ENCODE assay signal across 8 mouse cellular contexts in genomic region chr16:97670131-97671038, GRCm38 (mm10). TPM values are rescaled to one million over a fixed set of nuclear protein-coding genes. Genes with fewer than 3 reads are reported as not detected.
A peak's percentile ranks its signal among the peaks of the same experiment; 100 is the strongest.
DNase-seq lines count a peak whose midpoint lies in the region; ATAC-seq and TF ChIP-seq lines count a peak whose summit lies in the region.

No protein-coding gene starts in this region.

- H3K36me3 ChIP-seq in kidney, embryonic 14.5 days (ENCODE audit: control insufficient read depth, insufficient read depth, low read length): no peaks in the 10 kb centered on the region
- no peaks in the 10 kb centered on the region for H3K36me3 ChIP-seq in kidney, adult 2 months (ENCODE audit: control insufficient read depth, insufficient read depth, low read length)
- no peaks in the 10 kb centered on the region for H3K36me3 ChIP-seq in lung, postnatal 0 days (ENCODE audit: insufficient read depth, low read length)
- no peaks in the 10 kb centered on the region for H3K36me3 ChIP-seq in midbrain, embryonic 11.5 days (ENCODE audit: control insufficient read depth, insufficient read depth, low read length)

- TF ChIP-seq POLR2A in kidney, adult 2 months (IDR thresholded peaks at IDR 0.05; ENCODE audit: low read depth, low read length): no peak

- 68% methylated on average over 8 of the region's 8 CpGs for WGBS in kidney, embryonic 14.5 days
- WGBS in kidney, adult 2 months: 65% methylated on average over 8 of the region's 8 CpGs
- WGBS in lung, postnatal 0 days: 63% methylated on average over 8 of the region's 8 CpGs
- 82% methylated on average over 8 of the region's 8 CpGs for WGBS in midbrain, embryonic 11.5 days

- no peak overlapping the region for H3K27ac ChIP-seq in kidney, embryonic 14.5 days (ENCODE audit: low read depth, low read length)
- H3K27ac ChIP-seq in kidney, adult 2 months (ENCODE audit: insufficient read depth, low read depth, low read length): no peak overlapping the region
- no peak overlapping the region for H3K27ac ChIP-seq in lung, postnatal 0 days (ENCODE audit: low read length)
- no peak overlapping the region for H3K27ac ChIP-seq in midbrain, embryonic 11.5 days (ENCODE audit: low read depth, low read length)

- no peaks in the 10 kb centered on the region for H3K27me3 ChIP-seq in kidney, embryonic 14.5 days (ENCODE audit: control insufficient read depth, insufficient read depth, low read length)
- no peaks in the 10 kb centered on the region for H3K27me3 ChIP-seq in kidney, adult 2 months (replicated peaks; ENCODE audit: control insufficient read depth, insufficient read depth, low read length)
- H3K27me3 ChIP-seq in lung, postnatal 0 days (replicated peaks; ENCODE audit: insufficient read depth, low read length): no peaks in the 10 kb centered on the region
- no peaks in the 10 kb centered on the region for H3K27me3 ChIP-seq in midbrain, embryonic 11.5 days (ENCODE audit: control insufficient read depth, insufficient read depth, low read length)

- no peak for ATAC-seq in kidney, embryonic 14.5 days (ENCODE audit: low FRiP score, low TSS enrichment)
- ATAC-seq in lung, postnatal 0 days: peak; percentile 82
- ATAC-seq in midbrain, embryonic 11.5 days (ENCODE audit: low FRiP score): no peak

- TF ChIP-seq CTCF in kidney, adult 2 months (conservative IDR thresholded peaks at IDR 0.05; ENCODE audit: insufficient read depth, insufficient read length, low read depth, low read length): peak; percentile 74
- peak; percentile 72 for TF ChIP-seq CTCF in lung, postnatal 0 days (IDR thresholded peaks at IDR 0.05)

- H3K4me2 ChIP-seq in kidney, embryonic 14.5 days (replicated peaks; ENCODE audit: low read depth, low read length): no peak overlapping the region
- H3K4me2 ChIP-seq in lung, postnatal 0 days (replicated peaks; ENCODE audit: low read depth, low read length): no peak overlapping the region
- no peak overlapping the region for H3K4me2 ChIP-seq in midbrain, embryonic 11.5 days

- no peak overlapping the region for H3K9ac ChIP-seq in kidney, embryonic 14.5 days (ENCODE audit: low read depth, low read length)
- H3K9ac ChIP-seq in lung, postnatal 0 days (replicated peaks; ENCODE audit: low read depth): no peak overlapping the region
- no peak overlapping the region for H3K9ac ChIP-seq in midbrain, embryonic 11.5 days (ENCODE audit: low read length)

- no peaks in the 10 kb centered on the region for H3K4me1 ChIP-seq in kidney, embryonic 14.5 days (ENCODE audit: control insufficient read depth, insufficient read depth, low read length)
- H3K4me1 ChIP-seq in kidney, adult 2 months (ENCODE audit: control insufficient read depth, insufficient read depth, low read length): 0 out of 2 replicates have a peak, but pooled peaks cover 2% of the 10 kb centered on the region
- no peaks in the 10 kb centered on the region for H3K4me1 ChIP-seq in lung, postnatal 0 days (ENCODE audit: insufficient read depth, low read depth, low read length)
- H3K4me1 ChIP-seq in midbrain, embryonic 11.5 days (ENCODE audit: control insufficient read depth, insufficient read depth, low read length): no peaks in the 10 kb centered on the region

- DNase-seq in kidney, adult 11 months: peak; percentile 54
- peak; percentile 18 for DNase-seq in cerebellum, adult 11 months
- peak; percentile 58 for DNase-seq in kidney, adult 2 months
- DNase-seq in lung, postnatal 0 days (ENCODE audit: low spot score): peak; percentile 71
- DNase-seq in adrenal gland, postnatal 36 days: no peak
- no peak for DNase-seq in adrenal gland, adult 18-20 months (ENCODE audit: low spot score in 2 of 2)
- no peak for DNase-seq in midbrain, embryonic 11.5 days (ENCODE audit: low spot score, missing footprints)

- H3K9me3 ChIP-seq in kidney, embryonic 14.5 days (ENCODE audit: control insufficient read depth, low read length): no peaks in the 10 kb centered on the region
- H3K9me3 ChIP-seq in lung, postnatal 0 days (ENCODE audit: low read length): no peaks in the 10 kb centered on the region
- no peaks in the 10 kb centered on the region for H3K9me3 ChIP-seq in midbrain, embryonic 11.5 days (ENCODE audit: control insufficient read depth, low read length)

- no peak for TF ChIP-seq EP300 in lung, postnatal 0 days (IDR thresholded peaks at IDR 0.05)

- no peak overlapping the region for H3K4me3 ChIP-seq in kidney, embryonic 14.5 days (ENCODE audit: low read length)
- H3K4me3 ChIP-seq in kidney, adult 2 months (ENCODE audit: insufficient read depth, low read depth, low read length): no peak overlapping the region
- no peak overlapping the region for H3K4me3 ChIP-seq in lung, postnatal 0 days (ENCODE audit: low read depth, low read length)
- H3K4me3 ChIP-seq in midbrain, embryonic 11.5 days (ENCODE audit: low read depth, low read length): no peak overlapping the region

RNA-seq across cellular contexts. Expression of gene Tmprss2, which starts 59.4 kb away (rescaled TPM):
- polyA plus RNA-seq in kidney, embryonic 14.5 days (2014; fragmentation: Nextera tagmentation; extraction: Ambion mirVana): 10.6 and 21.2 TPM in 2 replicates
- polyA plus RNA-seq in kidney, adult 2 months (2012; rRNA removed): 97.2 and 115 TPM in 2 replicates
- polyA plus RNA-seq in lung, postnatal 0 days (2015; fragmentation: Nextera tagmentation; extraction: Ambion mirVana): 46.9 and 54.2 TPM in 2 replicates
- total RNA-seq in adrenal gland, postnatal 36 days (2021): not detected
- not detected for total RNA-seq in adrenal gland, adult 18-20 months (2021)
- 0.23 TPM in 1 of 2 replicates, not detected in the other for polyA plus RNA-seq in midbrain, embryonic 11.5 days (2014; fragmentation: Nextera tagmentation; extraction: Ambion mirVana)

Comparison
In these comparisons a context has a peak if more than half of its experiments do, and no peak if none do; other contexts are left out.
1. DNase-seq: peak in kidney, adult 11 months (single experiment), cerebellum, adult 11 months (single experiment), kidney, adult 2 months (single experiment) and lung, postnatal 0 days (single experiment); none in adrenal gland, postnatal 36 days (0 of 2), adrenal gland, adult 18-20 months (0 of 2) and midbrain, embryonic 11.5 days (single experiment).